Mouse (Mus musculus) left cerebral cortex, postnatal 4 days (tissue): ENCODE results near the gene Suds3. TPM values are rescaled to one million over a fixed set of nuclear protein-coding genes. Genes with fewer than 3 reads are reported as not detected.
A peak's percentile ranks its signal among the peaks of the same experiment; 100 is the strongest.

Experiments used
- DNase-seq: peaks from one replicate; pipeline ENCODE4 v3.0.0-alpha.2; 2022
- intact Hi-C: fragments of 180-260 bp; cut with DNase I; formaldehyde crosslinking; loops from one replicate; pipeline ENCODE4 v1.15.1; 2025
- total RNA-seq, 2 experiments: library from RNA; stranded (reverse); gene quantifications; 2 replicates each; pipeline ENCODE4 v1.2.3; 2021

Gene Suds3
- total RNA-seq, 2 experiments from 2014 or later: 81.4 to 81.6 TPM

- no peak for DNase-seq
- intact Hi-C loops: no loop called here
These were observed 20.7 kb upstream of the Suds3 start for GRCm38 (mm10) chr5:117136570-117136969.

GRCm38 (mm10) chr5:117135869-117136268 lies 20.0 kb upstream of the Suds3 start:
- DNase-seq: peak; percentile 55
- intact Hi-C loops: no loop called here

GRCm38 (mm10) chr5:117134889-117135456 lies 19.1 kb upstream of the Suds3 start:
- DNase-seq: no peak
- intact Hi-C loops: no loop called here

- intact Hi-C loops: no loop called here
- DNase-seq: no peak
These were observed 18.4 kb upstream of the Suds3 start for GRCm38 (mm10) chr5:117134066-117134888.

GRCm38 (mm10) chr5:117133446-117134065 lies 17.6 kb upstream of the Suds3 start:
- DNase-seq: no peak
- intact Hi-C loops: no loop called here

GRCm38 (mm10) chr5:117130726-117131125 lies 14.8 kb upstream of the Suds3 start:
- DNase-seq: no peak
- intact Hi-C loops: no loop called here

- intact Hi-C loops: no loop called here
- no peak for DNase-seq
These were observed 11.1 kb upstream of the Suds3 start for GRCm38 (mm10) chr5:117127051-117127450.

GRCm38 (mm10) chr5:117125482-117126346 lies 9.8 kb upstream of the Suds3 start:
- intact Hi-C loops: no loop called here
- no peak for DNase-seq

GRCm38 (mm10) chr5:117123840-117124239 lies 7.9 kb upstream of the Suds3 start:
- intact Hi-C loops: no loop called here

GRCm38 (mm10) chr5:117123102-117123501 lies 7.2 kb upstream of the Suds3 start:
- no peak for DNase-seq
- intact Hi-C loops: no loop called here

More at GRCm38 (mm10) chr5:117123840-117124239, 7.9 kb upstream of the Suds3 start:
- no peak for DNase-seq

GRCm38 (mm10) chr5:117121657-117122056 lies 5.7 kb upstream of the Suds3 start:
- intact Hi-C loops: no loop called here
- no peak for DNase-seq

GRCm38 (mm10) chr5:117120489-117121466 lies 4.9 kb upstream of the Suds3 start:
- no peak for DNase-seq
- intact Hi-C loops: no loop called here

- peak; percentile 100 for DNase-seq
- intact Hi-C loops: loop anchor here (5.0 kb wide), 1 partner anchor 122 kb away; no protein-coding TSS in a partner anchor
These were observed 4.0 kb upstream of the Suds3 start, which contains the start of gene Taok3 for GRCm38 (mm10) chr5:117119777-117120488. TSS of gene Taok3 (plus strand) at chr5:117120129.

GRCm38 (mm10) chr5:117118850-117119249 lies 2.9 kb upstream of the Suds3 start:
- intact Hi-C loops: loop anchor here (5.0 kb wide), 1 partner anchor 123 kb away; no protein-coding TSS in a partner anchor
- DNase-seq: no peak

GRCm38 (mm10) chr5:117118220-117118619 lies 2.3 kb upstream of the Suds3 start:
- no peak for DNase-seq
- intact Hi-C loops: loop anchor here (5.0 kb wide), 1 partner anchor 124 kb away; no protein-coding TSS in a partner anchor

- intact Hi-C loops: loop anchor here (5.0 kb wide), 1 partner anchor 125 kb away; no protein-coding TSS in a partner anchor
- DNase-seq: no peak
These were observed 1.8 kb upstream of the Suds3 start for GRCm38 (mm10) chr5:117117716-117118115.

- intact Hi-C loops: loop anchor here (5.0 kb wide), 1 partner anchor 125 kb away; no protein-coding TSS in a partner anchor
- DNase-seq: no peak
These were observed 1.3 kb upstream of the Suds3 start for GRCm38 (mm10) chr5:117117241-117117640.

GRCm38 (mm10) chr5:117116660-117117059 lies 747 bp upstream of the Suds3 start:
- intact Hi-C loops: loop anchor here (5.0 kb wide), 1 partner anchor 126 kb away; no protein-coding TSS in a partner anchor
- DNase-seq: no peak
